Mouse (Mus musculus): ENCODE results near the gene Dlx5.

The Dlx5 gene

GRCm38 (mm10) chr6:6881638-6882190, at the start of gene Dlx5:
Gene Dlx5, minus strand, starts transcription at chr6:6882085.
- peak; percentile 81 for DNase-seq (ENCODE audit: low spot score)

- no peak for DNase-seq (ENCODE audit: low spot score)
Measured at GRCm38 (mm10) chr6:6931507-6931906, 49.6 kb upstream of the Dlx5 start.

GRCm38 (mm10) chr6:6930831-6931230, 48.9 kb upstream of the Dlx5 start:
- no peak for DNase-seq (ENCODE audit: low spot score)

GRCm38 (mm10) chr6:6925264-6925663, 43.4 kb upstream of the Dlx5 start:
- no peak for DNase-seq (ENCODE audit: low spot score)

- no peak for DNase-seq (ENCODE audit: low spot score)
Measured at GRCm38 (mm10) chr6:6917334-6917733, 35.4 kb upstream of the Dlx5 start.

GRCm38 (mm10) chr6:6915526-6915915, 33.6 kb upstream of the Dlx5 start:
- no peak for DNase-seq (ENCODE audit: low spot score)

- peak; percentile 83 for DNase-seq (ENCODE audit: low spot score)
Measured at GRCm38 (mm10) chr6:6914849-6915525, 33.1 kb upstream of the Dlx5 start.

GRCm38 (mm10) chr6:6914304-6914703, 32.4 kb upstream of the Dlx5 start:
- DNase-seq (ENCODE audit: low spot score), result no peak

GRCm38 (mm10) chr6:6909586-6909985, 27.7 kb upstream of the Dlx5 start:
- no peak for DNase-seq (ENCODE audit: low spot score)

- no peak for DNase-seq (ENCODE audit: low spot score)
Measured at GRCm38 (mm10) chr6:6890047-6890446, 8.2 kb upstream of the Dlx5 start.

GRCm38 (mm10) chr6:6886225-6886624, 4.3 kb upstream of the Dlx5 start:
- no peak for DNase-seq (ENCODE audit: low spot score)

- peak; percentile 90 for DNase-seq (ENCODE audit: low spot score)
Measured at GRCm38 (mm10) chr6:6884897-6885296, 3.0 kb upstream of the Dlx5 start.

- no peak for DNase-seq (ENCODE audit: low spot score)
Measured at GRCm38 (mm10) chr6:6882266-6882797, 447 bp upstream of the Dlx5 start.

- no peak for DNase-seq (ENCODE audit: low spot score)
Measured at GRCm38 (mm10) chr6:6881115-6881637, 709 bp downstream of the Dlx5 start.

GRCm38 (mm10) chr6:6880361-6881114, 1.3 kb downstream of the Dlx5 start:
- peak; percentile 33 for DNase-seq (ENCODE audit: low spot score)

- DNase-seq (ENCODE audit: low spot score), result peak; percentile 49
Measured at GRCm38 (mm10) chr6:6879371-6880325, 2.2 kb downstream of the Dlx5 start.

- peak; percentile 47 for DNase-seq (ENCODE audit: low spot score)
Measured at GRCm38 (mm10) chr6:6878841-6879291, 3.0 kb downstream of the Dlx5 start.

- peak; percentile 60 for DNase-seq (ENCODE audit: low spot score)
Measured at GRCm38 (mm10) chr6:6877981-6878840, 3.7 kb downstream of the Dlx5 start.

- no peak for DNase-seq (ENCODE audit: low spot score)
Measured at GRCm38 (mm10) chr6:6877346-6877910, 4.5 kb downstream of the Dlx5 start.

- peak; percentile 34 for DNase-seq (ENCODE audit: low spot score)
Measured at GRCm38 (mm10) chr6:6876731-6877130, 5.2 kb downstream of the Dlx5 start.
